Mouse (Mus musculus): Measurements from ENCODE around the gene Myo18b. TPM values are rescaled to one million over a fixed set of nuclear protein-coding genes. Genes with fewer than 3 reads are reported as not detected.

Gene Myo18b
- polyA plus RNA-seq, 1 experiment from 2014 or later, result 0.95 TPM

- no peaks in the 10 kb centered on the region for H3K36me3 ChIP-seq (ENCODE audit: control insufficient read depth, insufficient read depth, low read length)
- DNase-seq (ENCODE audit: low spot score) (no peak), ATAC-seq (replicated peaks; ENCODE audit: low FRiP score, low TSS enrichment, low read depth) (no peak)
- no peaks in the 10 kb centered on the region for H3K27me3 ChIP-seq (replicated peaks; ENCODE audit: control insufficient read depth, insufficient read depth, low read length)
- no peak overlapping the region for H3K4me3 ChIP-seq (ENCODE audit: low read depth, low read length)
- 50% methylated on average over 5 of the region's 5 CpGs for WGBS
- H3K9me3 ChIP-seq (ENCODE audit: control insufficient read depth, low read length), result no peaks in the 10 kb centered on the region
- no peaks in the 10 kb centered on the region for H3K4me1 ChIP-seq (replicated peaks; ENCODE audit: control insufficient read depth, insufficient read depth, low read length)
- no peak overlapping the region for H3K27ac ChIP-seq (ENCODE audit: low read depth)
- no peak overlapping the region for H3K9ac ChIP-seq (ENCODE audit: low read length)
- H3K4me2 ChIP-seq (ENCODE audit: low read length), result no peak overlapping the region
Observed at GRCm38 (mm10) chr5:112674806-112675205, 221.4 kb downstream of the Myo18b start.

- Histone ChIP-seq H3K36me3 (ENCODE audit: control insufficient read depth, insufficient read depth, low read length) (no peaks in the 10 kb centered on the region), H3K27ac (ENCODE audit: low read depth) (no peak overlapping the region), H3K4me2 (ENCODE audit: low read length) (no peak overlapping the region), H3K27me3 (replicated peaks; ENCODE audit: control insufficient read depth, insufficient read depth, low read length) (no peaks in the 10 kb centered on the region), H3K9ac (ENCODE audit: low read length) (no peak overlapping the region), H3K9me3 (ENCODE audit: control insufficient read depth, low read length) (no peaks in the 10 kb centered on the region), H3K4me3 (ENCODE audit: low read depth, low read length) (no peak overlapping the region), H3K4me1 (replicated peaks; ENCODE audit: control insufficient read depth, insufficient read depth, low read length) (no peaks in the 10 kb centered on the region)
- ATAC-seq (replicated peaks; ENCODE audit: low FRiP score, low TSS enrichment, low read depth) (no peak), DNase-seq (ENCODE audit: low spot score) (no peak)
- 42% methylated on average over 7 of the region's 7 CpGs for WGBS
Observed at GRCm38 (mm10) chr5:112672457-112672856, 223.7 kb downstream of the Myo18b start.

- Histone ChIP-seq H3K9me3 (ENCODE audit: control insufficient read depth, low read length) (no peaks in the 10 kb centered on the region), H3K27me3 (replicated peaks; ENCODE audit: control insufficient read depth, insufficient read depth, low read length) (no peaks in the 10 kb centered on the region), H3K36me3 (ENCODE audit: control insufficient read depth, insufficient read depth, low read length) (no peaks in the 10 kb centered on the region), H3K9ac (ENCODE audit: low read length) (no peak overlapping the region), H3K4me3 (ENCODE audit: low read depth, low read length) (no peak overlapping the region), H3K27ac (ENCODE audit: low read depth) (no peak overlapping the region), H3K4me1 (replicated peaks; ENCODE audit: control insufficient read depth, insufficient read depth, low read length) (no peaks in the 10 kb centered on the region), H3K4me2 (ENCODE audit: low read length) (no peak overlapping the region)
- ATAC-seq (replicated peaks; ENCODE audit: low FRiP score, low TSS enrichment, low read depth) (no peak), DNase-seq (ENCODE audit: low spot score) (no peak)
- WGBS, result 49% methylated on average over 2 of the region's 2 CpGs
Observed at GRCm38 (mm10) chr5:112671961-112672360, 224.2 kb downstream of the Myo18b start.

GRCm38 (mm10) chr5:112667153-112667552, 229.0 kb downstream of the Myo18b start:
- Histone ChIP-seq H3K4me3 (ENCODE audit: low read depth, low read length) (no peak overlapping the region), H3K4me2 (ENCODE audit: low read length) (no peak overlapping the region), H3K27ac (ENCODE audit: low read depth) (no peak overlapping the region), H3K9ac (ENCODE audit: low read length) (no peak overlapping the region), H3K27me3 (replicated peaks; ENCODE audit: control insufficient read depth, insufficient read depth, low read length) (no peaks in the 10 kb centered on the region), H3K36me3 (ENCODE audit: control insufficient read depth, insufficient read depth, low read length) (no peaks in the 10 kb centered on the region), H3K9me3 (ENCODE audit: control insufficient read depth, low read length) (no peaks in the 10 kb centered on the region), H3K4me1 (replicated peaks; ENCODE audit: control insufficient read depth, insufficient read depth, low read length) (no peaks in the 10 kb centered on the region)
- WGBS, result 61% methylated on average over 8 of the region's 8 CpGs
- DNase-seq (ENCODE audit: low spot score) (no peak), ATAC-seq (replicated peaks; ENCODE audit: low FRiP score, low TSS enrichment, low read depth) (no peak)

- Histone ChIP-seq H3K4me2 (ENCODE audit: low read length) (no peak overlapping the region), H3K36me3 (ENCODE audit: control insufficient read depth, insufficient read depth, low read length) (no peaks in the 10 kb centered on the region), H3K4me3 (ENCODE audit: low read depth, low read length) (no peak overlapping the region), H3K27ac (ENCODE audit: low read depth) (no peak overlapping the region), H3K27me3 (replicated peaks; ENCODE audit: control insufficient read depth, insufficient read depth, low read length) (no peaks in the 10 kb centered on the region), H3K9ac (ENCODE audit: low read length) (no peak overlapping the region), H3K9me3 (ENCODE audit: control insufficient read depth, low read length) (no peaks in the 10 kb centered on the region), H3K4me1 (replicated peaks; ENCODE audit: control insufficient read depth, insufficient read depth, low read length) (no peaks in the 10 kb centered on the region)
- ATAC-seq (replicated peaks; ENCODE audit: low FRiP score, low TSS enrichment, low read depth) (no peak), DNase-seq (ENCODE audit: low spot score) (no peak)
- WGBS, result 51% methylated on average over 7 of the region's 7 CpGs
Observed at GRCm38 (mm10) chr5:112665661-112666060, 230.5 kb downstream of the Myo18b start.

- no peak overlapping the region for H3K4me2 ChIP-seq (ENCODE audit: low read length)
- H3K4me1 ChIP-seq (replicated peaks; ENCODE audit: control insufficient read depth, insufficient read depth, low read length), result no peaks in the 10 kb centered on the region
- DNase-seq (ENCODE audit: low spot score) (no peak), ATAC-seq (replicated peaks; ENCODE audit: low FRiP score, low TSS enrichment, low read depth) (no peak)
- H3K27ac ChIP-seq (ENCODE audit: low read depth), result no peak overlapping the region
- WGBS, result 6% methylated on average over 1 of the region's 1 CpGs
- H3K4me3 ChIP-seq (ENCODE audit: low read depth, low read length), result no peak overlapping the region
- H3K36me3 ChIP-seq (ENCODE audit: control insufficient read depth, insufficient read depth, low read length), result no peaks in the 10 kb centered on the region
- no peaks in the 10 kb centered on the region for H3K9me3 ChIP-seq (ENCODE audit: control insufficient read depth, low read length)
- H3K9ac ChIP-seq (ENCODE audit: low read length), result no peak overlapping the region
- H3K27me3 ChIP-seq (replicated peaks; ENCODE audit: control insufficient read depth, insufficient read depth, low read length), result no peaks in the 10 kb centered on the region
Observed at GRCm38 (mm10) chr5:112663701-112664100, 232.5 kb downstream of the Myo18b start.

GRCm38 (mm10) chr5:112660924-112661431, 235.2 kb downstream of the Myo18b start:
- no peak for ATAC-seq (replicated peaks; ENCODE audit: low FRiP score, low TSS enrichment, low read depth)
- no peaks in the 10 kb centered on the region for H3K9me3 ChIP-seq (ENCODE audit: control insufficient read depth, low read length)
- H3K27ac ChIP-seq (ENCODE audit: low read depth), result no peak overlapping the region
- no peak for DNase-seq (ENCODE audit: low spot score)
- peaks cover 7% of the 10 kb centered on the region; the same call in 1 of the 2 replicates for H3K4me1 ChIP-seq (replicated peaks; ENCODE audit: control insufficient read depth, insufficient read depth, low read length)
- 43% methylated on average over 10 of the region's 10 CpGs for WGBS
- H3K4me2 ChIP-seq (ENCODE audit: low read length), result no peak overlapping the region
- no peaks in the 10 kb centered on the region for H3K27me3 ChIP-seq (replicated peaks; ENCODE audit: control insufficient read depth, insufficient read depth, low read length)
- no peak overlapping the region for H3K4me3 ChIP-seq (ENCODE audit: low read depth, low read length)
- H3K9ac ChIP-seq (ENCODE audit: low read length), result no peak overlapping the region
- H3K36me3 ChIP-seq (ENCODE audit: control insufficient read depth, insufficient read depth, low read length), result no peaks in the 10 kb centered on the region

GRCm38 (mm10) chr5:112659295-112659694, 236.9 kb downstream of the Myo18b start:
- Histone ChIP-seq H3K9me3 (ENCODE audit: control insufficient read depth, low read length) (no peaks in the 10 kb centered on the region), H3K27me3 (replicated peaks; ENCODE audit: control insufficient read depth, insufficient read depth, low read length) (no peaks in the 10 kb centered on the region), H3K4me1 (replicated peaks; ENCODE audit: control insufficient read depth, insufficient read depth, low read length) (peaks cover 13% of the 10 kb centered on the region), H3K9ac (ENCODE audit: low read length) (no peak overlapping the region), H3K4me2 (ENCODE audit: low read length) (no peak overlapping the region), H3K36me3 (ENCODE audit: control insufficient read depth, insufficient read depth, low read length) (no peaks in the 10 kb centered on the region), H3K4me3 (ENCODE audit: low read depth, low read length) (no peak overlapping the region), H3K27ac (ENCODE audit: low read depth) (no peak overlapping the region)
- 30% methylated on average over 4 of the region's 4 CpGs for WGBS
- DNase-seq (ENCODE audit: low spot score) (no peak), ATAC-seq (replicated peaks; ENCODE audit: low FRiP score, low TSS enrichment, low read depth) (no peak)

- H3K9ac ChIP-seq (ENCODE audit: low read length), result no peak overlapping the region
- H3K4me1 ChIP-seq (replicated peaks; ENCODE audit: control insufficient read depth, insufficient read depth, low read length), result peaks cover 13% of the 10 kb centered on the region
- 8% methylated on average over 6 of the region's 6 CpGs for WGBS
- no peaks in the 10 kb centered on the region for H3K36me3 ChIP-seq (ENCODE audit: control insufficient read depth, insufficient read depth, low read length)
- ATAC-seq (replicated peaks; ENCODE audit: low FRiP score, low TSS enrichment, low read depth) (peak; percentile 53; the same call in 1 of the 2 replicates), DNase-seq (ENCODE audit: low spot score) (no peak)
- H3K9me3 ChIP-seq (ENCODE audit: control insufficient read depth, low read length), result no peaks in the 10 kb centered on the region
- H3K4me3 ChIP-seq (ENCODE audit: low read depth, low read length), result no peak overlapping the region
- H3K4me2 ChIP-seq (ENCODE audit: low read length), result no peak overlapping the region
- no peaks in the 10 kb centered on the region for H3K27me3 ChIP-seq (replicated peaks; ENCODE audit: control insufficient read depth, insufficient read depth, low read length)
- no peak overlapping the region for H3K27ac ChIP-seq (ENCODE audit: low read depth)
Observed at GRCm38 (mm10) chr5:112656811-112657210, 239.4 kb downstream of the Myo18b start.

Data from intestine, embryonic 14.5 days (tissue).